Mouse (Mus musculus) thymus, adult 18-20 months (tissue): ENCODE measurements at regions not wholly inside any gene's neighbourhood (a gene's known extent, or its start where the extent isn't known, plus 50 kb on each side); places are given as distances from the start of the nearest gene placed in this dataset.

Source experiments
- DNase-seq, 2 experiments: peaks; one replicate each; pipeline ENCODE4 v3.0.0; 2022; ENCODE audit warnings: mixed read lengths in 2 of 2

GRCm38 (mm10) chr13:52154111-52154843 lies 307.8 kb downstream of the Gadd45g start:
- no peak for DNase-seq

GRCm38 (mm10) chr13:52154844-52155587 lies 308.5 kb downstream of the Gadd45g start:
- DNase-seq: no peak

- DNase-seq: no peak
Observed at GRCm38 (mm10) chr13:52155588-52156086, 309.2 kb downstream of the Gadd45g start.

GRCm38 (mm10) chr13:52162676-52163075 lies 316.2 kb downstream of the Gadd45g start:
- DNase-seq: no peak

GRCm38 (mm10) chr13:52165531-52165930 lies 319.1 kb downstream of the Gadd45g start:
- no peak for DNase-seq

- no peak for DNase-seq
Observed at GRCm38 (mm10) chr13:52167968-52168367, 321.5 kb downstream of the Gadd45g start.

GRCm38 (mm10) chr13:52172706-52173346 lies 326.3 kb downstream of the Gadd45g start:
- no peak for DNase-seq

- no peak for DNase-seq
Observed at GRCm38 (mm10) chr13:52175665-52176064, 329.2 kb downstream of the Gadd45g start.

- no peak for DNase-seq
Observed at GRCm38 (mm10) chr13:52179977-52180376, 333.5 kb downstream of the Gadd45g start.

- no peak for DNase-seq
Observed at GRCm38 (mm10) chr13:52183635-52184034, 337.2 kb downstream of the Gadd45g start.

- DNase-seq: no peak
Observed at GRCm38 (mm10) chr13:52185574-52185973, 339.1 kb downstream of the Gadd45g start.

- no peak for DNase-seq
Observed at GRCm38 (mm10) chr13:52187841-52188604, 341.5 kb downstream of the Gadd45g start.

GRCm38 (mm10) chr13:52188605-52189003 lies 342.1 kb downstream of the Gadd45g start:
- no peak for DNase-seq

GRCm38 (mm10) chr13:52189382-52189923 lies 341.6 kb downstream of the Diras2 start:
- DNase-seq: no peak

GRCm38 (mm10) chr13:52190256-52190655 lies 340.8 kb downstream of the Diras2 start:
- DNase-seq: no peak

GRCm38 (mm10) chr13:52190848-52191590 lies 340.1 kb downstream of the Diras2 start:
- no peak for DNase-seq

- DNase-seq: no peak
Observed at GRCm38 (mm10) chr13:52196917-52197316, 334.2 kb downstream of the Diras2 start.

- no peak for DNase-seq
Observed at GRCm38 (mm10) chr13:52198649-52199348, 332.3 kb downstream of the Diras2 start.

- no peak for DNase-seq
Observed at GRCm38 (mm10) chr13:52202372-52202771, 328.7 kb downstream of the Diras2 start.

- DNase-seq: no peak
Observed at GRCm38 (mm10) chr13:52205951-52206350, 325.1 kb downstream of the Diras2 start.

GRCm38 (mm10) chr13:52216343-52216742 lies 314.7 kb downstream of the Diras2 start:
- no peak for DNase-seq
